Mouse (Mus musculus): ENCODE data around the gene Klhl24. TPM values are rescaled to one million over a fixed set of nuclear protein-coding genes. Genes with fewer than 3 reads are reported as not detected.
"Not testable (repeated sequence)": the region's sequence is repeated elsewhere in the genome, so short reads cannot be mapped to it uniquely, and the experiment has no call there.

Gene Klhl24
- polyA plus RNA-seq (2012; rRNA removed): 35.1 and 36.4 TPM in 2 replicates

DNA sequence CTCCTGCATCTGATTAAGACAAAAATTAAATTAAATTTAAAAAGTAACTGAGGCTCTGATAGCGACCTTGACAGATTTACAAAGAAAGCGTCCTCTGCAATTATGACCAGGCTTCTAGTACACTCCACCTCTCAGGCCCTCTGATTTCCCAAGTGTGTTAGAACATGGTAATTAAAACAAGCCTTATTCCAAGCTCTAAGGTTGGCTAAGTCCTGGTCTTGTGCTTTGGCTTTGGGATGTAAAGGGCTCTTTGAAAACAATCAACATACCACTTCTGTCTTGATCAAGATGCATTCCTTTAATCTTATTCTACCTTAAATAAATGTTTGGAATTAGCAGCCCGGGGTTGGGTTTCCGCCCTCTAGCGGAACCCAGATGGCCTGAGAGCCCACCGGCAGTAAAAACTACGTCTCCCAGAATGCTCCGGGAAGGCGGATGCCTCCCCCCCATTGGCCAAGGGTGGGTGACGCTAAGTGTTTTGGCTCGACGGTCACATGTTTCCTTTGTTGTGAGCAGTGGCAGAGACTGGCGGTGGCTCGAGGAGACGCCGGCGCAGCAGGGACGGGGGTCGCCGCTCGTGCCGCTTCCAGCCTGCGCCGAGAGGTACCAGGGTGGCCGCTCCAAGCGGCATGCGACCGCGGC lies at the start of gene Klhl24:
Gene Klhl24, plus strand, starts transcription at position 474 of the 642 bp plus-strand sequence.
- peak; percentile 93 to 97 for DNase-seq (ENCODE audit: extremely low spot score in 1 of 2, low spot score in 1 of 2)

DNA sequence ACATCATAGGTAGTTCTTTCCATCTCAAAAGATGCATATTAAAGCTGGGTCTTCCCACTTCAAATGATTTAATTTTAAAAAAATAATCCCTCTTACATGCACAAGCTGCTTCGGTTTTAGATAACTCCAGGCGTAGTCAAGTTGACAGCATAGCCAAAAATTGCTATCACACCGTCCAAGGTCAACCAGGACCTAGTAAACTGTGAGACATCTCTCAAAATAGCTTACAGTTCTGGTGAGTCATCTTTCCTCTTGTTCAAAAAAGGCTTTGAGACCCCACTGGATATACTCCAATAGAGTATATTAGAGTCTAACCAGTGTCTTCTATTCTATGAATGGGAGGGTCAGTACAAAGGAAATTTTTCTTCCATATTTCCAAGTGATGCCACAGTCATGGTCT lies 44.7 kb upstream of the Klhl24 start:
- DNase-seq (ENCODE audit: extremely low spot score in 1 of 2, low spot score in 1 of 2): no peak

DNA sequence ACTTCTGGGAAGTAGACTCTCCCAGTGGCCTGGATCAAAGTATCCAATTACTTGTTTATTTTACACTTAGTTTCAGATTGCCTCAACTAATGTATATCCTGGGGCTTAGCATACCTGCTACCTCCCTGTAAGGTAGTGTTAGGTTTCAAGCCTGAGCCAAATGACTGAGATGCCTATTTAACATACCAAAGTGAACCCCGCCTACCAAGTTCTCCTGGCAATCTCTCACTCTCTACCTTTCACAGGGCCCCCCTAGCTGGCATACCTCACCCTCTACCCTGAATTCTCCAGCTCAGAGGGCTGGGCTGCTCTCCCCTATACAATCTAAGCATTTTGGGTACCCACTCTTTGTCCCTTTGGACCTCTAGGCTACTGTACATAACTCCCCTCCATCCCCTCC lies 24.6 kb upstream of the Klhl24 start:
- DNase-seq (ENCODE audit: extremely low spot score in 1 of 2, low spot score in 1 of 2): no peak

DNA sequence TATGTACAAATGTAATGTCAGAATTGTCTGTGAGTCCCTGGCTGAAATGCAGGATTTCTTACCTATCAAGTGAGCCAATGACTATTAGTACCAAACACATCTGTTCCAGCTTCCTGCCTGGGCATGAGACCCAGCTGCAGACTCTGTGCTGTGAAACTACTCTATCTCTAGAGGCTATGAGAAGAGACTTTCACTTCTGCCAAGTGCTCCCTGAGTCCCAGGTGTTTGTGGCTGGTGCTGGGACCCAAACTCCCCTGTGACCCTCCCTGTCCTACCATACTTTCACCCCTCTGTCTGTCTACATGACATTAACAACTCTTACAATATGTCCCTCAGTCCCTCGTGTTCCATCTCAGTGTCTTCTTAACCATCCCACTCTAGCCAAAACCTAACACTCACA lies 20.7 kb upstream of the Klhl24 start:
- DNase-seq (ENCODE audit: extremely low spot score in 1 of 2, low spot score in 1 of 2): no peak

DNA sequence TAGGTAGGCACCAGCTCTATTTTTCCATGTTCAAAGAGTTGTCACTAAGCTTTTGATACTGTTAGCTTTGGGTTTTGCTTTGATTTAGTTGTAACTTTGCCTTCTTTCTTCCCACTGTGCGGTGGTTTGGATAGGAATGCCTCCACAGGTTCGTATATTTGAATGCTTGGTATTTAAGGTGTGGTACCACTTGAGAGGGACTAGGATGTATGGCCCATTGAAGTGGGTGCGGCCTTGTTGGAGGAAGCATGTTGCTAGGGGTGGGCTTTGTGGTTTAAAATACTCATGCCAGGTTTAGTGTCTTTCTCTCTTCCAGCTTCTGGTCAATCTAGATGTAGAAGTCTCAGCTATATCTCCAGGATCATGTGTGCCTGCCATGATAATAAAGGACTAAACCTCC lies 17.1 kb upstream of the Klhl24 start:
- no peak for DNase-seq (ENCODE audit: extremely low spot score in 1 of 2, low spot score in 1 of 2)

DNA sequence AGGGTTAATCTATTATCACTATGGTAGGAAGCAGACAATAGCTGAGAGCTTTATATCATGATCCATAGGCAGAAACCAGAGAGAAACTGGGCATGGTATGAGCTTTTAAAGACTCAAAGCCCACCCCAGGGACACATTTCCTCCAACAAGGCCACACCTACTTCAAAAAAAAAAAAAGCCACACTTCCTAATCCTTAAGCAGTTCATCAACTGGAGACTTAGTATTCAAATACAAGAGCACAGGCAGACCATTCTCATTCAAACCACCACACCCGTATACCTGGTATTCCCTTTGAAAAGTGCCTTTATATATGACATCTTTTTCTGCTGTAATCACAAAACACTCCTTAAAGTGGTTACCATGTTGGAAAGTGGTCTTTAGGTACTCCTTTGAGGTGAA lies 12.7 kb upstream of the Klhl24 start:
- no peak for DNase-seq (ENCODE audit: extremely low spot score in 1 of 2, low spot score in 1 of 2)

DNA sequence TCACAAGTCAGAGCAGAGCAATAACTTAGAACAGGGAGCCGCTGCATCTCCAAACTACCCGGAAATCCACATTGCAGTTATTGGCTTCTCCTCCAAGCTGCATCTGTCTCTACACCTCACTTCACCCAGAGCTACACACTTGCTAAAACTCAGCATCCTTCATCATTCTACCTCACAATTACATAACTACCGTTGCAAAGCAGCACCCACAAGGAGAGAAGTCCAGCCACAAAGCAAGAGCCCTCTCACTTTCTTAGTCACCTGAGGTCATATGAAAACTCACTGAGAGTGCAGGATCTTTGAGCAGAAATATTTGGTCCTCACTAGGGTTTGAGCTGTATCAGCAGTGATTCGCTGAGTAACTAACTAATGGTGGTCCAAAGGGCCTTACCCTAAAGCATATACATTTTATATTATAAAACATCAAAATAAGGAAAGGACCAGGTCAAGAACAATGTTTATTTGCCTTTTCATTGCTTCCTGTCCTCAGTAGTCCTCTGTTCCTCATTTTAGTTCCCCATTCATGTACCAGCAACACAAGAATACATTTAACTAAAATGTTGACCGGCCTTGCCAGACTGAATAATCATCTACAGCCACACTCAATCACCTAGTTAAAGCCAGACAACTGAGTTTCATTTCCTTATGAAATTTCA lies 12.0 kb upstream of the Klhl24 start:
- DNase-seq (ENCODE audit: extremely low spot score in 1 of 2, low spot score in 1 of 2): no peak

DNA sequence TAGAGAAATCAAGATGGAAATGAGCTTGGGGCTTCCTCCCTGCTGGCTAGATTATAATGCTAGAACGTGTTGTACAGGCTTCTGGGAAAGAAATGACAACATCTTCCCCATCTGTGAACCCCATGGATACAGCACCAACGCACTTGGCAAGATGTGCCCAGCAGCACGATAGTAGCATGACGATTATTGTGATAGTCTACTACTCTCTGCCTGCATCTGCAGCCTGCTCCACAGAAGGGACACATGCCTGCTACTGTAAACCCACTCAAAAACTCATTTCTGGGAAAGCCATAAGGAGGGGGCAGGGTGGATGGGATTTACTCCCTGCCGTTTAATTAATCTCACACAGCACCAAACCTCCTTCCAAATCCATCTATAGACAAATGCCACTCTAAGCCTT lies 10.4 kb upstream of the Klhl24 start:
- peak in 1 of 2 experiments; percentile 38 for DNase-seq (ENCODE audit: extremely low spot score in 1 of 2, low spot score in 1 of 2)

DNA sequence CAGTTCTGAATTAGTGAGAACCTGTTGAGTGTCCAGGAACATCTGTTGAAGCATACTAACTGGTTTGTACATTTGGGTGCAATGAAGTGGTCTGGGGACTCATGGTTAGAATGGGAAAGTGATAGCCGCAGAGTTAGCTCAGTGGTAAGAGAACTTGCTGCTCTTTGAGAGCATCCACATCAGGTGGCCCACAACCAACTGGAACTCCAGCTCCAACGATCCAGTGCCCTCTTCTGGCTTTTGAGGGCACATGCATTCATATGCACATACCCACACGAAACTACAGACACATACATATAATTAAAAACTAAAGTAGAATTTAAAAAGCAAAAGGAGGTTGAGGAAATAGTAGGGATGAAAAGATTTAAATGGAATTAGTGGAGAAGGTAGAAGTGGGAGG lies 7.7 kb upstream of the Klhl24 start:
- DNase-seq (ENCODE audit: extremely low spot score in 1 of 2, low spot score in 1 of 2): no peak

DNA sequence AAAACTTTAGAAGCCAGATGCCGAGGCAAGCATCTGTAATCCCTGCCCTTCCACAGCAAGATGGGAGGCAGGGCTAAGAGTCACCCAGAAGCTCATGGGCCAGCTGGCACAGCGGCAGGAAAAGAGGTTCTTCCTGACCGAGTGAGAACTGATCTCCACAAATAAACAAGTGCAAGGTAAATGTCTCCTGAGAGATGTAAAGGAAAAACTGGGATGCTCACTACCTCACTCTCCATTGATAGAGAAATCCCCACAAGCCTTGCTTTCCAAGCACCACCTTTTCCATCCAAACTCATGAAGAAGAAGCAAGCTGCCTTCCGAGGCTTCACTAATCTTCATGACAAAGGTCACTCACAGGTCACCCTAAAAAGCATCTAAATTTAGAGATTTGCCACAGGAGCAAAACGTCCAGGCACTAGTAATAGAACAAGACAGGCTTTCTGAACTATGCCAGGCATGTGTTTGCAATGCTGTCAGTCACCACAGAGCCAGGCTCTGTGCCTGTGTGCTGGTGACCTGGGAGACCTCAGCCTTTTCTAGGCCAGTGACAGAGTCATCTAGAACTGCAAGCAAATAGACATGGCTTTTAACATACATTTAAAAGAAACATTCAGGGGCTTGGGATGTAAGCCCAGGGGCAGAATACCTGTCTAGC lies 6.3 kb upstream of the Klhl24 start:
- DNase-seq (ENCODE audit: extremely low spot score in 1 of 2, low spot score in 1 of 2): no peak

DNA sequence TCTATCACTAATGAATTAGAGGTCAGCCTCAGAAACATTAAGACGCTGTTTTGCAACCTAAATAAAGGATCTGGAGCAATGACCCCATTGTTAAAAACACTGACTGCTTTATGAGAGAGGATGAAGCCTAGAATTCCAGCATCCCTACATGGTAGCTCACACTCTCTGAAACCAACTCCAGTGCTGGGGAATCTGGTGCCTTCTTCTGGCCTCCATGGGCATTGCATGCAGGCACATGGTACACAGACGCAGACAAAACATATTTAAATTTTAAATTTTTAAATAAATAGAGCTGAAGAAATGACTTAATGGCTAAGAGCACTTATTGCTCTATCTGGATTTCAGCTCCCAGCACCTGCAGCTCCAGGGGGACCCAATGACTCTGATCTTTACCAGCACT lies 1.4 kb upstream of the Klhl24 start:
- no peak for DNase-seq (ENCODE audit: extremely low spot score in 1 of 2, low spot score in 1 of 2)

DNA sequence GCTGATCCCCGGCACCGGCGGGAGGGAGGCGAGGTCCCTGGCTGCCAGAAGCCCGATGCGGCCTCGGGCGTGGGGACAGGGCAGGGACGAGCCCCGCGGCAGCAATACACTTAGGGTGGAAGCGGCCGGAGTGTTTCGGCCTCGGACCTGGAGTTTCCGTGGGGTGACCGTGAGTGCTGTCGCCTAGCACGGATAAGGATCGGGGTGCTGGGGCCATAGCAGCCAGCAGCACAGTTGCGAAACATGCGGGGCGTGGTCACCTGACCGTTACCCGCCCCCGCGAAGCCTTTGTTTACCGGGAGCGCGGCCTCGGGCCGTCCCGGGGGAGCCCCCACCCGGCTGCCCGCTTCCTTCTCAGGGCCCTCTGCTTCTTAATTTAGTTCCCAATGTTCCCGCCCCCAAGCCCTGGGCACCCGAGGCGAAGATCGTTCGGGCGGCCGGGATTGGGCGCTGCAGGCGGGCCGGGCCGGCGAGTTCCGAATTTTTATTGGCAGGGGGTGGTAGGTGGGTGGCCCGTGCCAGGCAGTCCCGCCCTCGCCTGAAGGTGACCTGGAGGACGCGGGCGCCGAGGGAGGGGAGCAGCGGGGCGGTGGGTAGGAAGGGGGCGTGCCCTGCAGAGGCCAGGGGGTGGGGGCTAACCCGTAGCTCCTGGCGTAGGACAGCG lies 501 bp downstream of the Klhl24 start:
- DNase-seq (ENCODE audit: extremely low spot score in 1 of 2, low spot score in 1 of 2): peak; percentile 83 to 90

DNA sequence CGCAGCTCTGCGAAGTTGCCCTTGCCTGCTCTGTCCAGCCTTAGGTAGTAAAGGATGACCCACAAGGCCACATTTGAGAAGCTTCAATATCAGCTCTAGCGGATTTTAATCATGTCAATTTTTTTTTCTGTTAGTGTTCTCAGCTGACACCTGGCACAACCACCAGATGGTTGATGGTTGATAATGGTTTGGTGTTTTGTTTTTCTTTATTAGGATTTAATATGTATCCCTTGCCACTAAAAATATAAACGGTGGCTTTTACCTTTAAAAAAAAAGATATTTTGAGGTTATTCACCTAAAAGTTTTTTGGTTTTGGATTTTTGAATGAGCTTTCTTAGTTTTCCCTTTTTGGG lies 1.0 kb downstream of the Klhl24 start:
- DNase-seq (ENCODE audit: extremely low spot score in 1 of 2, low spot score in 1 of 2): no peak

DNA sequence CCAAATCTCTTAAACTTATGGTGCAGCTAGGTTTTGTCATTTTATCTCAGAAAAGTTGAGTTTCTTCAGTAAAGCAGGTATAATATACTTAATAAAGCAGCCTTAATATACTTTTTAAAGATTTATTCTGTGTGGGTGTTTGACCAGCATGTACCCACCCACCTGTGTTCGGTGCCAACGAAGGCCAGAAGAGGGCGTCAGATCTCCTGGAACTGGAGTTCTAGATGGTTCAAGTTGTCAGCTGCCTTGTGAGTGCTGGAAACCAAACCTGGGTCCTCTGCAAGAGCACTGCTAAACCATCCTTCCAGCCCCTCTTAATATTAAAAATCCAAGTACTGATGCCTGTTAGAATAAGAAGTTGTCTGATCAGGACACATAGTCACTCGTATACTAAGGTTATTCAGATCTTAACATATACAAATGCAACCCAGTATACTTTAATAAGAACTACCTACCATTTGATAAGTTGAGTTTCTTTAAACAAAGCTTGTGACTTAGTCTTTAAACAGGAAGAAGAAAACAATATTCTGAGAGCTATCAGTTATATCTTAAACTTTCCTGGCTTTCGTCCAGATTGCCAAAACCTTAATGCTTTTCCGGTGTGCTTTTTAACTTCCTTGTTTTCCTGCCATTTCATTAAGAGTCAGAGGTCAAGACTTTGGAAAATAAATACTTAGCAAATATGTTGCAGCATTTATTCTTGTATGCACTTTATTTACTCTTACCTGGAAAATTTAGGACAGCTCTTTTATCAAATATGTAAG lies 1.7 kb downstream of the Klhl24 start:
- DNase-seq (ENCODE audit: extremely low spot score in 1 of 2, low spot score in 1 of 2): no peak

DNA sequence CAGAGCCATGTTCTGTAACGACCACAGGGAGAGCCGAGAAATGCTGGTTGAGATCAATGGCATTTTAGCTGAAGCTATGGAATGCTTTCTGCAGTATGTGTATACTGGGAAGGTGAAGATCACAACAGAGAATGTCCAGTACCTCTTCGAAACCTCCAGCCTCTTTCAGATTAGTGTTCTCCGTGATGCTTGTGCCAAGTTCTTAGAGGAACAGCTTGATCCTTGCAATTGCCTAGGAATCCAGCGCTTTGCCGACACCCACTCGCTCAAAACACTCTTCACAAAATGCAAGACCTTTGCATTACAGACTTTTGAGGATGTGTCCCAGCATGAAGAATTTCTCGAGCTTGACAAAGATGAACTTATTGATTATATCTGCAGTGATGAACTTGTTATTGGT lies 9.7 kb downstream of the Klhl24 start:
- no peak for DNase-seq (ENCODE audit: extremely low spot score in 1 of 2, low spot score in 1 of 2)

DNA sequence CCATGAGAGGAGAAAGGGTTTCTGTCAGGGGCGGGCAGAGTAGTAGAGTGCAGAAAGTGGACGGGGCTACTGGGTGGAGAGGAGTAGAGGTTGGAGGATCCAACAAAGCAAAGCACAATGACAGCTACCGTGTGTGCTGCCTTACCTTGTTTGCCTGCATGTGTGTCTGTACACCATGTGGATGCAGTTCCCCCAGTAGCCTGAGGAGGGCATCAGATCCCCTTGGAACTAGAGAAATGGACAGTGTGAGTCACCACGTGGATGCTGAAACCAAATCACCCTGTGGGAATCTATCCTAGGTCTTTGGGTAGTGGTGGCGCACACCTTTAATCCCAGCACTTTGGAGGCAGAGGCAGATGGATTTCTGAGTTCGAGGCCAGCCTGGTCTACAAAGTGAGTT lies 11.6 kb downstream of the Klhl24 start:
- no peak for DNase-seq (ENCODE audit: extremely low spot score in 1 of 2, low spot score in 1 of 2)

DNA sequence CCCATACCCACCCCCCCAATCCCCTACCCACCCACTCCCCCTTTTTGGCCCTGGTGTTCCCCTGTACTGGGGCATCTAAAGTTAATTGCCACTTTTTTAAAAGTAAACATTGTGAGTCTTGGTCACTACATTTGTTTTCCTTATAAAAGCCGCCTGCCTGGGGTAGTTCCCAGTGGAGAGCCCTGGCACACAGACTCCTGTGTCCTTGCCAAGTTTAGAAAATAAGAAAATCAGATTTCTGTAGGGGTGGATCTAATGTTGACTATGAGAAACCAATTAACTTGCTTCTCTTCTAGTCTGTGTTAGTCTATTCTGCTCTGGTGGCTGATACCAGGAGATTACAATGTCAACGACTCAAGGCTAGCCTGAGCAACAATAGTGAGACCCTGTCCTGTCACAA lies 15.3 kb downstream of the Klhl24 start:
- no peak for DNase-seq (ENCODE audit: extremely low spot score in 1 of 2, low spot score in 1 of 2)

DNA sequence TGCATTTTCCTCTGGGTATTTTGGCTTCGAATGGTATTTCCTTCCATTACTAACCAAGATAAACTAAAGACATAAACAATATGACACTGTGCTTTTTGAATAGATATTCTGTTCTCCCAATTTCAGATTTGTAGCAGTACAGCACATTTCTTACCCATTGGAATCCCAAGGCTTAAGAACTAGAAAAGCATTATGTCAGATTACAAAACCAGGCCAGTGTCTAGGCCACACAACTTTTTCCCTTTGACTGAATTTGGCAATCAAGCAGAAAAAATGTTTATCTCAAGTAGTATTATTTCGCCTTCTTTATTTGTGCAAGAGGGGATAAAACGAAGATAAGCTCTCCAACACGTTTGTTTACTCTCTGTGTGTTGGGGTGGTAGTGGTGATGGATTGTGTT lies 18.7 kb downstream of the Klhl24 start:
- DNase-seq (ENCODE audit: extremely low spot score in 1 of 2, low spot score in 1 of 2): no peak

DNA sequence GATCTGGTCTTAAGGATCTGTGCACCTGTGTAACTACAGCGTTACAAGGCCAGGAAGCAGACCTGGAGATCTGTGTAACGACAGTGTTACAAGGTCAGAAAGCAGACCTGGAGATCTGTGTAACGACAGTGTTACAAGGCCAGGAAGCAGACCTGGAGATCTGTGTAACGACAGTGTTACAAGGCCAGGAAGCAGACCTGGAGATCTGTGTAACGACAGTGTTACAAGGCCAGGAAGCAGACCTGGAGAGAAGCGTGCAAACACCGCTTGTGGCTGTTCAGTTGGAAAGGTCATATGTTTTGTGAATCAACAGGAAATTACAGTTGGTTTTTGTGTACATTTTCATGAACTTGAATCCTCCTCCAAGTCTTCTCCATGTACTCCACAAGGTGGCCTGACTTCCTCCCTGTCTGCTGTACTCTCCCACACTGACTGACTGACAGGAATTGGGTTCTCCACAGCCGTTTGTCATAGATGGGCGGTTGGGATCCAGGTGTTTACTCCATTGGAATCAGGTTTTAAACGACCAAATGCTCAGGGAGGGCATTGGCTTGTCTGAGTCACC lies 29.1 kb downstream of the Klhl24 start:
- not testable (repeated sequence) for DNase-seq (ENCODE audit: extremely low spot score in 1 of 2, low spot score in 1 of 2)

DNA sequence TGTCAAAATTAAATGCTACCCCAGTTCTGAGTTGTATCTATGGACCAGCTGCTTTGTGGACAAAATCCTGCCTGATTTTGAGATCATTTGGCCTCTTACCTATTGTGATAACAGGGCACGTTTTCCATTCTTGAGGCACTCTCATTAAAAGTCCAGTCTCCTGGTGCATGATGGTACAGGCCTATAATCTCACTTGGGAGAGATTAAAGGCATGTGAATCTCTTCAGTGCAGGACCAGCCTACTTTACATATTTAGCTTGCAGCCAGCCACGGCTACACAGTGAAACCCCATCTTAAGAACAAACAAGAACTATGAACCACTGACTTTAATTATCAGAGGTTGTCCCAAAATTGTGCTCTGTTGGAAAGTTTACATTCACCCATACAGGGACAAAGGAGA lies 33.1 kb downstream of the Klhl24 start:
- DNase-seq (ENCODE audit: extremely low spot score in 1 of 2, low spot score in 1 of 2): no peak
